Mouse (Mus musculus): ENCODE results near the gene Gria4.
"Not testable (repeated sequence)": the region's sequence is repeated elsewhere in the genome, so short reads cannot be mapped to it uniquely, and the experiment has no call there.

The Gria4 gene

GRCm38 (mm10) chr9:4795544-4796288 lies at the start of gene Gria4:
TSS of gene Gria4 (minus strand) at chr9:4796234.
- in situ Hi-C loops (cut with MboI, MseI) = no loop called here

- in situ Hi-C loops (cut with MboI, MseI) = not testable (repeated sequence)
Measured at GRCm38 (mm10) chr9:4810941-4811340, 14.9 kb upstream of the Gria4 start.

GRCm38 (mm10) chr9:4803151-4803755 lies 7.2 kb upstream of the Gria4 start:
- in situ Hi-C loops (cut with MboI, MseI) = no loop called here

- in situ Hi-C loops (cut with MboI, MseI) = no loop called here
Measured at GRCm38 (mm10) chr9:4797396-4797795, 1.4 kb upstream of the Gria4 start.

GRCm38 (mm10) chr9:4796289-4796645 lies 233 bp upstream of the Gria4 start:
- in situ Hi-C loops (cut with MboI, MseI) = no loop called here

GRCm38 (mm10) chr9:4795075-4795474 lies 959 bp downstream of the Gria4 start:
- in situ Hi-C loops (cut with MboI, MseI) = no loop called here

GRCm38 (mm10) chr9:4794411-4794810 lies 1.6 kb downstream of the Gria4 start:
- in situ Hi-C loops (cut with MboI, MseI) = no loop called here

GRCm38 (mm10) chr9:4749407-4749806 lies 46.6 kb downstream of the Gria4 start:
- in situ Hi-C loops (cut with MboI, MseI) = not testable (repeated sequence)

GRCm38 (mm10) chr9:4714086-4714485 lies 81.9 kb downstream of the Gria4 start:
- in situ Hi-C loops (cut with MboI, MseI) = no loop called here

- in situ Hi-C loops (cut with MboI, MseI) = no loop called here
Measured at GRCm38 (mm10) chr9:4712367-4712766, 83.7 kb downstream of the Gria4 start.

- in situ Hi-C loops (cut with MboI, MseI) = no loop called here
Measured at GRCm38 (mm10) chr9:4687149-4687548, 108.9 kb downstream of the Gria4 start.

GRCm38 (mm10) chr9:4680244-4680643 lies 115.8 kb downstream of the Gria4 start:
- in situ Hi-C loops (cut with MboI, MseI) = no loop called here

GRCm38 (mm10) chr9:4679099-4679498 lies 116.9 kb downstream of the Gria4 start:
- in situ Hi-C loops (cut with MboI, MseI) = no loop called here

- in situ Hi-C loops (cut with MboI, MseI) = no loop called here
Measured at GRCm38 (mm10) chr9:4665691-4666090, 130.3 kb downstream of the Gria4 start.

GRCm38 (mm10) chr9:4662421-4662820 lies 133.6 kb downstream of the Gria4 start:
- in situ Hi-C loops (cut with MboI, MseI) = no loop called here

GRCm38 (mm10) chr9:4658951-4659350 lies 137.1 kb downstream of the Gria4 start:
- in situ Hi-C loops (cut with MboI, MseI) = no loop called here

GRCm38 (mm10) chr9:4654333-4654732 lies 141.7 kb downstream of the Gria4 start:
- in situ Hi-C loops (cut with MboI, MseI) = no loop called here

GRCm38 (mm10) chr9:4639192-4639900 lies 156.7 kb downstream of the Gria4 start:
- in situ Hi-C loops (cut with MboI, MseI) = no loop called here

- in situ Hi-C loops (cut with MboI, MseI) = no loop called here
Measured at GRCm38 (mm10) chr9:4631910-4632309, 164.1 kb downstream of the Gria4 start.

GRCm38 (mm10) chr9:4615286-4615685 lies 180.7 kb downstream of the Gria4 start:
- in situ Hi-C loops (cut with MboI, MseI) = no loop called here

- in situ Hi-C loops (cut with MboI, MseI) = no loop called here
Measured at GRCm38 (mm10) chr9:4605354-4605753, 190.7 kb downstream of the Gria4 start.

GRCm38 (mm10) chr9:4604236-4604635 lies 191.8 kb downstream of the Gria4 start:
- in situ Hi-C loops (cut with MboI, MseI) = no loop called here

- in situ Hi-C loops (cut with MboI, MseI) = no loop called here
Measured at GRCm38 (mm10) chr9:4601788-4602187, 194.2 kb downstream of the Gria4 start.
